Mouse (Mus musculus): ENCODE data around the gene Dtx3.

The Dtx3 gene

GRCm38 (mm10) chr10:127195328-127196129 is at the start of gene Dtx3:
Dtx3 (minus strand) TSS chr10:127195728.
- DNase-seq (ENCODE audit: low read depth, low spot score): no peak

DNA sequence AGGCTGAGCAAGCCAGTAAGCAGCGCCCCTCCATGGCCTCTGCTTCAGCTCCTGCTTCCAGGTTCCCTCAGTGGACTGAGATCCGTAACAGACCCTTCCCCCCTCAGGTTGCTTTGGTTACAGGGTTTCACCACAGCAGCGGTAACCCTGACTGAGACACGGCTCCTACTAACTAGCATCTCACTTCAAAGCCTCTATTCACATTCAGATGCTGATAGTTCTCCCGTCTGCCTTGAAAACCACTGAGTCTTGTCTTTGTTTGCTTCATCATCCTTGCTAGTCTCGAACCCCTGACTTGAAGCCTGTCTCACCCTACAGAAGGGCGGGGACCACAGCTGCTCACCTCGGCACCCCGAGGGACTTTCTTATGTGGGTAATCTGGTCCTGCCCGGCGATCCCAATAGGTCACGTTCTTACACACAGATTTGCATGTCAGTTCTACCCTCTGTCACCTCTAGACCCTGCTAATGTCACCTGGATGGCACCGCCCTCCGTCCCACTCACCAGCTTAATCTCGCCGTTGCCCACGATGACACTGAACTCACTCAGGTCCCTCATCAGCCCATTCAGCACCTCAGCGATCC is 42.8 kb upstream of the Dtx3 start:
- no peak for DNase-seq (ENCODE audit: low read depth, low spot score)

DNA sequence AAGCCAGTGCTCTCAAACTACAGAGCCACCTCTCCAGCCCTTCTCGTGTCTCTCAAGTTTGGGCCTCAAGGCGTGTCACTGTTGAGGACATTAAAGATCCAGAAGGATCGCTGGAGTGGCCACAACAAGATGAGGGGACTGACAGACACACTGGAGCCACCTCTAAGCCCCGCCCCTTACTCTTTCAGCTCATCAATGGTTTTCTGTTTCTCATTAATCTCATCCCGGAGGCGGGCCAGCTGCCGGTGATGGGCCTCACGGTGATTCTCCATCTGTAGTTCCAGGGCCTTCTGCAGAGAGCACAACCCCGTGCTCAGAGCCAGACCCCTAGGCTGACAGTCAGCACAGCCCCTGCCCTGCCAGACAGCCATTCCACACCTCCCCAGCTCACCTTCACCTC is 41.0 kb upstream of the Dtx3 start:
- DNase-seq (ENCODE audit: low read depth, low spot score): no peak

- DNase-seq (ENCODE audit: low read depth, low spot score): no peak
These were observed 37.6 kb upstream of the Dtx3 start for GRCm38 (mm10) chr10:127233141-127233540.

DNA sequence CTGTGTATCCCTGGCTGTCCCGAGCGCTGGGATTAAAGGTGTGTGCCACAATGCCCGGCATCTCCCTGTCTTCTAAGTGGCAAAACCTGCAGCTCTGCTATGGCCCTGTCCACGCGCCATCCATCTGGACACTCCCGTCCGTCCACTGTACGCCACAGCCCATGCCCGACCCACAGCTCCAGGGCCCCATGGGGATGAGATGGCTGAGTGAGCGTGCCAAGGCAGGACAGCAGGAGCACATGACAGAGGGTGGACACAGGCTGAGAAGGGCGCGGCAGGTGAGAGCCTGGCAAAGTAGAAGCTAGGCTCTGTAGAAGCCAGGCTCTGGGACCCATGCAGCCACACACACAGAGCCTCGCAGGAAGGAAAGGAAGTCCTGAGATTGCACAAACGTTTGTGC is 36.2 kb upstream of the Dtx3 start:
- no peak for DNase-seq (ENCODE audit: low read depth, low spot score)

DNA sequence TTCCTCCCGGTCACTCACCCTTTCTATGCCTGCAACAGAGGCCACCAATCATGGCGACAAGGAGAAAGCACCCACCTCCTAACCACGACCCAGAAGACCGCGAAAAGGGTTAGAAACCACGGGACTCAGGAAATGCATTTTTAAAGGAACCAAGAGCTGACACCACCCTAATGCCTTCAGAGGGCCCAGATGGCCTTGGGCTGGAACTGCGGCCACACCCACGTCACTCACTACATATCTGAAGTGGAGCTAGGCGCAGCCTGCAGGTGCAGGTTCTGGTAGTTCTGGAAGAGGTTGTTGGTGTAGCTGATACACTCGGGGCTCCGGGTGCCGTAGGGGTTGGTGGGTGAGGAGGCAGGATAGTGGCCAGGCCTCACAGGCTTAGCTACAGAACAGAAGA is 35.2 kb upstream of the Dtx3 start:
- DNase-seq (ENCODE audit: low read depth, low spot score): no peak

DNA sequence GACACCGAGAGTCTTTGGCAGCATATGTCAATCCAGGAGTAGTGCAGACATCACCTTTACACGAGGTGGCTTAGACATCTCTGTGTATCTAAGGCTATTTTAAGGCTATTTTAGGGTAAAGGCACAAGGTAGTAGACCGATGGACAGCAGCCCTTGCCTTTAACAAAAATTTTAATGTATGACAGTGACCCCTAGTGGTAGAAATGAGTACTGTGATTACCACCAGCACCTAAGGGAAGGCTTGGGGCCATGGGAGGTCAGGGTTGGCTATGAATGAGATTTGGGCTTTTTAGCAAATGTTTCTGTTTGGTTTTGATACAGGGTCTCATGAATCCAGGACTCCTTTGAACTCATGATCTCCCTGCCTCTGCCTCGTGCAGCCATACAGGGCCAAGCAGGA is 33.4 kb upstream of the Dtx3 start:
- DNase-seq (ENCODE audit: low read depth, low spot score): peak; percentile 62

GRCm38 (mm10) chr10:127227163-127227562 is 31.6 kb upstream of the Dtx3 start:
- no peak for DNase-seq (ENCODE audit: low read depth, low spot score)

DNA sequence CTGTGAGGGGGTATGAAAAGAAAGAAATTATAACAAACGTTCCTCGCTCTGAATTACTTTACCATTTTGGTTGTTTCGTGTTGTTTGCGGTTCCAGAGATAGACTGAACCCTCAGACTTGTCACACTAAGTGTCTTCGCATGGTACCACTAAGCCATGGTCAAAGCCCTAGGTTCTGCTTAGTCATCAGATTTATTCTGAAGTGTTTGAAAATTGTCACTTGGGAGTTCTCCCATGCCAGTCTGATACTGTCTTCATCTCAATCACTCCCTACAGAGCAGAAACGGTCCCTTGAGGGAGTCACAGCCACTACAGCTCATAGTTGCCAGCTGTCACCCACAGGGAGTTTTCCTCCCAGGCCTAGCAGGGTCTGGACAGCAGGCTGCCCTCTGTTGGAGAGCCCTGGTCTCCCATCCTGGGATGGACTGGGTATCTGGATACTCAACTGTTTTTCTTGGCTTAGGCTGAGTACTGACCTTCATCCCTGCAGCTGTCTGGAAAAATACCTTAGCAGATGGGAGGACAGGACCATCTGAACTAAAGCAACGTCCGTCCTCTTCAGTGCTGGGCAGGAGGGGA is 30.9 kb upstream of the Dtx3 start:
- DNase-seq (ENCODE audit: low read depth, low spot score): no peak

- DNase-seq (ENCODE audit: low read depth, low spot score): no peak
These were observed 30.2 kb upstream of the Dtx3 start for GRCm38 (mm10) chr10:127225732-127226131.

DNA sequence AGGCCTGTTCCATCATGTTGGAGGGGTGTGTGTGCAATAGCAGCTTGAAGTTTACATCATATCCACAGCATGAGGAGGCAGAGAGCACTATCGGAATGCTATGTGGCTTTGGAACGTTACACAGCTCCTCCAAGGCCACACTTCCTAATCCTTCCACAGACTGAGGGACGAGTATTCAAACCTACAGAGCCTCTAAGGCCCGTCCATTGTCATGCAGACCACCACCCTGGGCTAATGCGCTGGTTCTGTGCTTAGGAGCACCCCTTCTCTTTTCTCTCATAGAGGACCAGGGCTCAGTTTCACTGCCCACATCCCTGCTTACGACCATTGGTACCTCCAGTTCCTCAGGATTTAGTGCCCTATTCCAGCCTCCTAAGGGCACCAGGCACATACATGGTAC is 29.7 kb upstream of the Dtx3 start:
- no peak for DNase-seq (ENCODE audit: low read depth, low spot score)

GRCm38 (mm10) chr10:127218339-127218738 is 22.8 kb upstream of the Dtx3 start:
- no peak for DNase-seq (ENCODE audit: low read depth, low spot score)

GRCm38 (mm10) chr10:127217177-127217576 is 21.6 kb upstream of the Dtx3 start:
- DNase-seq (ENCODE audit: low read depth, low spot score): no peak

DNA sequence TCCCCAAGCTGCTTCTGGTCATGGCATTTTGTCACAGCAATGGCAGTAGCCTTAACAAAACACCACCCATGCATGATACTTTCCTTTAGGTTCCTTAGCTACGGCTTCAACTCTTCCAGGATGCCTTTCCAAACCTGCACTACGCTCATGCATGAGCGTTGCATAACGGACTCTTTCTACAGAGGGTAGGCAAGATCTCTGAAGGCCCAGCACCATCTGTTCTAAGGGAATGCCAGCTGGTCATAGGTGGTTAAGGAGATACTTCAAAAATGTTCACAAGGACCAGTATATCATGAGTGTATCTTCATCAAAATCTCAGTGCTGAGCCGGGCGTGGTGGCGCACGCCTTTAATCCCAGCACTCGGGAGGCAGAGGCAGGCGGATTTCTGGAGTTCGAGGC is 20.9 kb upstream of the Dtx3 start:
- DNase-seq (ENCODE audit: low read depth, low spot score): no peak

DNA sequence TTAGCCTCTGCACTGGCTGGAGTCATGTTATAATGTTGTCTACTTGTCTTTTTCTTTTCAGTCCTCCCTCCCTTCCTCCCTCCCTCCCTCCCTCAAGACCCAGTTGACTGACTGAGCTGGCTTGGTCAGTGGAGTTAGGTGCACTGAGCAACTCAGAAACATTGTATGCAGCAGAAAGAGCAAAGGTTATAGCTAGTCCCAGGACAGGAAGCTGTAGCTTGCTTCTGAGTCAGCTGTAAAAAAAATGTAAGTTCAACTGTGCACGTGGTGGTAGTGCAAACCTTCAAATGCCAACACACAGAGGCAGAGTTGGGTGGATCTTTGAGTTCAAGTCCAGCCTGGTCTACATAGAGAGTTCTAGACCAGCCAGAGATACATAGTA is 18.9 kb upstream of the Dtx3 start:
- DNase-seq (ENCODE audit: low read depth, low spot score): no peak

DNA sequence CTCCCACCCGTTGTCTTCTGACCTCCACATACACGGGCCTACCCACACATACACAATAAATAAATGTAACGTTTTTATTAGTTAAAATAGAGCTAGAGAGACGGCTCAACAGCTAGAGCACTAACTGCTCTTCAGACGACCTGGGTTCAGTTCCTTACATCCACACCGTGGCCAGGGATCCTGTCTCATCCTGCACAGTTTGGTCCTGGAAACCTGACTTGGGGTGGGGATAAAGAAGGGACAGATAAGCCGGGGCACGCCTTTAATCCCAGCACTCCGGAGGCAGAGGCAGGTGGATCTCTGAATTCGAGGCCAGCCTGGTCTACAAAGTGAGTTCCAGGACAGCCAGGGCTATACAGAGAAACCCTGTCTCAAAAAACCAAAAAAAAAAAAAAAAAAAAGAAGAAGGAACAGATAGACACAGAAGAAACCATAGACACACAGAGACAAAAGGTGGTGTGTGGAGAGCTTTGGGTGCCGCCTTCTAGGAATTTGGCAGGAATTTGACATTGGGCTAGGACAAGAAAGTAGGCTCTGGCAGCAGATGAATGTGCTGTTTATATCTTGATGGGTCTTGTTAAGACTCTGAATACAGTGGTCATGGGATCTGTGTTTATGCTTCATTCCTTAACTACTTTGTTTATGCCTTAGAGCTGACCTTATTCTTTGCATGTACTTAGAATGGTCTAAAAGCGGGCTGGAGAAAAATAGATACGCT is 18.3 kb upstream of the Dtx3 start:
- no peak for DNase-seq (ENCODE audit: low read depth, low spot score)

DNA sequence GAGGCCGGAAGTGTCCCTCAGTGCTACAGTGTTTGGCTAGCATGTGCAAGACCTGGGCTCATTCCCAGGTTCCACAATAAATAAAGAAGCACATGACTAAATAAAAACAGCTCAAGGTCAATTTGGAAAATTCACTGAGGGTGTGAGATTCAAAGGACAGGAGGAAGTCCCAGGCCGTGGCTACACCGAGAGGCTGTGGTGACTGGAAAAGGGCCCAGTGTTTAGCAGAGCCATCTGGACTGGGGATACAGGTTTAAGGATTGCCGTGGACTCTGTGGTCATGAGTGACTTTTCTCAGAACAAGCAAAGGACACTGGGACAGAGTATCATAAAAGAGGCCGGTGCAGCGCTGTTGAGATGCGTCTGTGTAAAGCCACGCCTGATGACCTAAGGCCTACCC is 17.7 kb upstream of the Dtx3 start:
- DNase-seq (ENCODE audit: low read depth, low spot score): no peak

DNA sequence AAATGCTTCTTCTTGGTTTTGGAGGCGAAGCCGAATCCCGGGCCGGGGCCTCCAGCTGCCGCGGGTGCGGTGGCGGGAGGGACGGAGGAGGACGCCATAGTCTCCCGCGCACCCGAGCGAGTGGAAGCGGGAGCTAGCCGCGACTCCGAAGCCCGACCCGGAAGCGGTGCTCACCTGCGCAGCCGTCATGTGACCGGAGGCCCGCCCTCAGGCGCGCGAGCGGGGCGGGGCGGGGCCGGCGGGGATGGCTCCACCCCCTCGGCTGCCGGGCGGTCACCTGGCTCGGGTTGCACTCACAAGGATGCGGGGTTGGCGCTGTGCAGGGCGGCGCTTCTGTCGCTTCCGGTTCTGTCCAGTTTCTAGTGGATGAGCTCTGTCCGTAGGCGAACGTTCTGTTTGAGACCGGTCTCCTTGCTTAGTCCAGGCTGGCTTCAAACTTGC is 15.9 kb upstream of the Dtx3 start, which contains the start of gene Pip4k2c:
Gene Pip4k2c, minus strand, starts transcription at position 172 of the 441 bp plus-strand sequence.
- DNase-seq (ENCODE audit: low read depth, low spot score): peak; percentile 79

- DNase-seq (ENCODE audit: low read depth, low spot score): no peak
These were observed 15.5 kb upstream of the Dtx3 start for GRCm38 (mm10) chr10:127210961-127211405.

- no peak for DNase-seq (ENCODE audit: low read depth, low spot score)
These were observed 14.5 kb upstream of the Dtx3 start for GRCm38 (mm10) chr10:127209928-127210570.

- no peak for DNase-seq (ENCODE audit: low read depth, low spot score)
These were observed 13.4 kb upstream of the Dtx3 start for GRCm38 (mm10) chr10:127208921-127209320.

DNA sequence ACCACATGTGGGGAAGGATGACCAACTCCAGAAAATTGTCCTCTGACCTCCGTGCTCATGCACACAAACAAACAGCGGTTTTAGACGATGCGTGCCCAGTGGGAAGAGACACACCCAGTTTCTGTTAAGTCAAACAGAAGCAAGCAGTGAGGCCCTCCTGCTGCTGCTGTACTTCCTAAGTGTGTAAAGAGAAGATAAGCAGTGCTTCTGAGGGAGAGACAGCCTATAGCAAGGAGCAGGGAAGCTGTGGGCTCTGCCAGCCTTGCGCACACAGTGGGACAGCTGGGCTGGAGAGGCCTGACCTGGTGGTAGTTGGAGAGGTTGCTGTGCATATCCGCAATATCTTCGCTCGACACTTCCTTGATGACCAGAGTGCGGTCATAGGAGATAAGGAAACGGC is 9.8 kb upstream of the Dtx3 start:
- no peak for DNase-seq (ENCODE audit: low read depth, low spot score)
